8 mouse cellular contexts compared by ENCODE assay signal in the genomic region with DNA sequence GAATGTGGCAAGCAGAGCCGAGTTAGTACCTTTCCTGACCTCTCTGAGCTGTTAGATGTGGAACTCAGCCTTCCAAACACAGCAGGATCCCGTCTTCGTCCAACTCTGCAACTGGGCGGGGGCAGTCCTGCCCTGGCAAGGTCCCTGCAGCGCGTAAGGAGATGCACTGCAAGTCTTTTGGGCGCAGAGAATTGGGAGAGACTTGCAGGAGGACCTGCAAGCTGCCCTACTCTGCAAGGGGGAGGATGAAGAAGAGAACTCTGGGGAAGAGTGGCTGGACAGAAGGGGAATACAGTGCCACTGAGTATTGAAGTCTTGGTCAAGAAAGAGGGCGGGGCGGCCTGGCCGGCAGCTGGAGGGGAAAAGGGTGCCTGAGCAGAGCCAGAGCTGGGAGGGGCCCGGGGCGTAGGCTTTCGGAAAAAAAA. TPM values are rescaled to one million over a fixed set of nuclear protein-coding genes. Genes with fewer than 3 reads are reported as not detected.
DNase-seq lines count a peak whose midpoint lies in the region; ATAC-seq and TF ChIP-seq lines count a peak whose summit lies in the region.

No protein-coding gene starts in this region.

- peak overlapping the region; percentile 8; the same call in 1 of the 2 replicates for H3K9ac ChIP-seq in ES-Bruce4 (ENCODE audit: low read depth, poor library complexity, severe bottlenecking)
- H3K9ac ChIP-seq in forebrain, embryonic 12.5 days = peak overlapping the region; percentile 36; the same call in 1 of the 2 replicates
- peak overlapping the region; percentile 56 for H3K9ac ChIP-seq in limb, embryonic 14.5 days (ENCODE audit: low read depth, low read length, severe bottlenecking)
- H3K9ac ChIP-seq in midbrain, embryonic 13.5 days (replicated peaks) = peak overlapping the region; percentile 46

- H3K4me2 ChIP-seq in forebrain, embryonic 12.5 days = peak overlapping the region; percentile 64
- H3K4me2 ChIP-seq in limb, embryonic 14.5 days (replicated peaks; ENCODE audit: low read depth, low read length, severe bottlenecking) = peak overlapping the region; percentile 70
- peak overlapping the region; percentile 65 for H3K4me2 ChIP-seq in midbrain, embryonic 13.5 days (replicated peaks)

- H3K4me1 ChIP-seq in ES-Bruce4 (ENCODE audit: control insufficient read depth, insufficient read depth, low read length) = no peaks in the 10 kb centered on the region
- peaks cover 16% of the 10 kb centered on the region for H3K4me1 ChIP-seq in forebrain, embryonic 12.5 days
- H3K4me1 ChIP-seq in limb, embryonic 14.5 days (ENCODE audit: control insufficient read depth, insufficient read depth, low read length) = peaks cover 7% of the 10 kb centered on the region
- peaks cover 18% of the 10 kb centered on the region for H3K4me1 ChIP-seq in midbrain, embryonic 13.5 days (replicated peaks)

- no peak for TF ChIP-seq CTCF in ES-Bruce4 (IDR thresholded peaks at IDR 0.05; ENCODE audit: low read depth, low read length)

- intact Hi-C loops in heart, postnatal 25 days (cut with DNase I) = loop anchor here (1.0 to 10.0 kb wide), 4 partner anchors 13 to 373 kb away; a partner anchor contains a TSS

- no peak for TF ChIP-seq POLR2A in ES-Bruce4 (IDR thresholded peaks at IDR 0.05; ENCODE audit: insufficient read depth, low read length)
- no peak for TF ChIP-seq POLR2A in limb, embryonic 14.5 days (IDR thresholded peaks at IDR 0.05; ENCODE audit: borderline replicate concordance, extremely low read depth, insufficient read depth, insufficient read length)

- no peaks in the 10 kb centered on the region for H3K36me3 ChIP-seq in ES-Bruce4 (ENCODE audit: control insufficient read depth, insufficient read depth, low read length, poor library complexity, severe bottlenecking)
- no peaks in the 10 kb centered on the region for H3K36me3 ChIP-seq in forebrain, embryonic 12.5 days (replicated peaks)
- no peaks in the 10 kb centered on the region for H3K36me3 ChIP-seq in limb, embryonic 14.5 days (ENCODE audit: control insufficient read depth, insufficient read depth, low read length)
- H3K36me3 ChIP-seq in midbrain, embryonic 13.5 days = no peaks in the 10 kb centered on the region

- DNase-seq in adrenal gland, adult 8-10 months = peak; percentile 55
- DNase-seq in heart, postnatal 25 days (ENCODE audit: low spot score) = peak; percentile 65
- DNase-seq in limb, embryonic 14.5 days (ENCODE audit: low spot score) = no peak
- DNase-seq in urinary bladder, postnatal 25 days (ENCODE audit: low spot score) = peak; percentile 38

- no peaks in the 10 kb centered on the region; the same call in 1 of the 2 replicates for H3K27me3 ChIP-seq in ES-Bruce4 (ENCODE audit: control insufficient read depth, insufficient read depth, low read length, poor library complexity, severe bottlenecking)
- H3K27me3 ChIP-seq in forebrain, embryonic 12.5 days = no peaks in the 10 kb centered on the region; the same call in 1 of the 2 replicates
- H3K27me3 ChIP-seq in limb, embryonic 14.5 days (ENCODE audit: control insufficient read depth, insufficient read depth, low read length) = no peaks in the 10 kb centered on the region
- no peaks in the 10 kb centered on the region for H3K27me3 ChIP-seq in midbrain, embryonic 13.5 days

- no peak for TF ChIP-seq EP300 in ES-Bruce4 (IDR thresholded peaks at IDR 0.05; ENCODE audit: insufficient read depth, low read depth, low read length)

- no peaks in the 10 kb centered on the region for H3K9me3 ChIP-seq in ES-Bruce4 (replicated peaks; ENCODE audit: control insufficient read depth, insufficient read depth, low read length, poor library complexity, severe bottlenecking)
- no peaks in the 10 kb centered on the region for H3K9me3 ChIP-seq in forebrain, embryonic 12.5 days
- H3K9me3 ChIP-seq in limb, embryonic 14.5 days (ENCODE audit: control insufficient read depth, low read length) = no peaks in the 10 kb centered on the region
- H3K9me3 ChIP-seq in midbrain, embryonic 13.5 days = no peaks in the 10 kb centered on the region

- H3K27ac ChIP-seq in ES-Bruce4 (ENCODE audit: insufficient read depth, low read length) = peak overlapping the region; percentile 43; the same call in 1 of the 2 replicates
- H3K27ac ChIP-seq in forebrain, embryonic 12.5 days = no peak overlapping the region
- no peak overlapping the region for H3K27ac ChIP-seq in limb, embryonic 14.5 days (replicated peaks; ENCODE audit: low read depth, low read length)
- H3K27ac ChIP-seq in midbrain, embryonic 13.5 days = no peak overlapping the region

- ATAC-seq in forebrain, embryonic 12.5 days (ENCODE audit: low FRiP score) = peak; percentile 41; the same call in 1 of the 2 replicates
- peak; percentile 51; the same call in 1 of the 2 replicates for ATAC-seq in limb, embryonic 14.5 days (ENCODE audit: low FRiP score, low read depth)
- ATAC-seq in midbrain, embryonic 13.5 days = peak; percentile 50
- no peak for ATAC-seq in inflammation-experienced regulatory T-cells, adult 6 months

- peak overlapping the region; percentile 61 for H3K4me3 ChIP-seq in ES-Bruce4 (ENCODE audit: low read depth, low read length)
- peak overlapping the region; percentile 35 for H3K4me3 ChIP-seq in forebrain, embryonic 12.5 days (replicated peaks)
- H3K4me3 ChIP-seq in limb, embryonic 14.5 days (replicated peaks; ENCODE audit: low read length) = peak overlapping the region; percentile 43
- peak overlapping the region; percentile 32 for H3K4me3 ChIP-seq in midbrain, embryonic 13.5 days (replicated peaks)

- under 1% methylated on average over 13 of the region's 13 CpGs for WGBS in forebrain, embryonic 12.5 days
- WGBS in limb, embryonic 14.5 days = 4% methylated on average over 13 of the region's 13 CpGs
- 2% methylated on average over 13 of the region's 13 CpGs for WGBS in midbrain, embryonic 13.5 days

RNA-seq across cellular contexts. Expression of a gene that starts 0.7 kb away (rescaled TPM):
- 0.58 and 1.7 TPM in 2 replicates for polyA plus RNA-seq in ES-Bruce4 (2011; ENCODE audit: insufficient read depth, insufficient read length, low read depth, missing spikeins)
- total RNA-seq in adrenal gland, adult 8-10 months (2022) = 10 to 100 TPM in 3 of 4 experiments, 1 to 10 TPM in 1; 8.1 to 16.9 (median 14.4) TPM
- 0.36 and 0.74 TPM in 2 replicates for polyA plus RNA-seq in forebrain, embryonic 12.5 days (2016; fragmentation: Nextera tagmentation; extraction: Ambion mirVana)
- total RNA-seq in heart, postnatal 25 days (2021) = 10 to 100 TPM; 29.5 to 34.6 TPM
- polyA plus RNA-seq in limb, embryonic 14.5 days (2012; rRNA removed) = 2.5 and 2.9 TPM in 2 replicates
- 5.3 and 6.1 TPM in 2 replicates for polyA plus RNA-seq in limb, embryonic 14.5 days (2014; fragmentation: Nextera tagmentation; extraction: Ambion mirVana)
- 0.84 and 1.3 TPM in 2 replicates for polyA plus RNA-seq in midbrain, embryonic 13.5 days (2015; fragmentation: Nextera tagmentation; extraction: Ambion mirVana)
- 1 to 10 TPM in 2 of 3 experiments, not detected in 1; 1.2 to 2.3 TPM for polyA plus RNA-seq in inflammation-experienced regulatory T-cells, adult 6 months (2017; shearing (Covaris generic))
